Mouse (Mus musculus) frontal cortex, postnatal 36 days (tissue): ENCODE measurements around the gene Has1.

ENCODE experiments used
- DNase-seq, 2 experiments: peaks; one replicate each; pipeline ENCODE4 v3.0.0; 2022; ENCODE audit warnings: low spot score in 2 of 2

Has1 gene

GRCm38 (mm10) chr17:17855064-17855838 lies at the start of gene Has1:
Gene Has1 (minus strand): TSS chr17:17855205.
- DNase-seq, result no peak

- no peak for DNase-seq
Observed at GRCm38 (mm10) chr17:17900768-17901167, 45.8 kb upstream of the Has1 start.

- DNase-seq, result peak in 1 of 2 experiments; percentile 12
Observed at GRCm38 (mm10) chr17:17899268-17899667, 44.3 kb upstream of the Has1 start.

GRCm38 (mm10) chr17:17896039-17896438 lies 41.0 kb upstream of the Has1 start:
- peak; percentile 3 to 35 for DNase-seq

- DNase-seq, result no peak
Observed at GRCm38 (mm10) chr17:17889732-17890425, 34.9 kb upstream of the Has1 start.

GRCm38 (mm10) chr17:17887774-17888248 lies 32.8 kb upstream of the Has1 start, which contains the start of the genes Fpr2 and Fpr3:
Gene Fpr2 (plus strand): TSS chr17:17887824.
Gene Fpr3 (plus strand): TSS chr17:17887852.
- no peak for DNase-seq

- no peak for DNase-seq
Observed at GRCm38 (mm10) chr17:17883840-17884239, 28.8 kb upstream of the Has1 start, which contains the start of gene Fpr1. Gene Fpr1 (minus strand): TSS chr17:17883940.

GRCm38 (mm10) chr17:17882672-17883071 lies 27.7 kb upstream of the Has1 start:
- DNase-seq, result no peak

- no peak for DNase-seq
Observed at GRCm38 (mm10) chr17:17879347-17879746, 24.3 kb upstream of the Has1 start.

- DNase-seq, result no peak
Observed at GRCm38 (mm10) chr17:17871697-17872096, 16.7 kb upstream of the Has1 start.

GRCm38 (mm10) chr17:17870892-17871550 lies 16.0 kb upstream of the Has1 start:
- DNase-seq, result no peak

- DNase-seq, result peak in 1 of 2 experiments; percentile 31
Observed at GRCm38 (mm10) chr17:17866801-17867469, 11.9 kb upstream of the Has1 start.

GRCm38 (mm10) chr17:17865168-17865567 lies 10.2 kb upstream of the Has1 start:
- no peak for DNase-seq

- no peak for DNase-seq
Observed at GRCm38 (mm10) chr17:17862360-17862759, 7.4 kb upstream of the Has1 start.

- no peak for DNase-seq
Observed at GRCm38 (mm10) chr17:17860110-17860509, 5.1 kb upstream of the Has1 start.

- no peak for DNase-seq
Observed at GRCm38 (mm10) chr17:17857446-17857845, 2.4 kb upstream of the Has1 start.

GRCm38 (mm10) chr17:17856612-17857011 lies 1.6 kb upstream of the Has1 start:
- DNase-seq, result no peak

- DNase-seq, result peak in 1 of 2 experiments; percentile 10
Observed at GRCm38 (mm10) chr17:17849906-17850712, 4.9 kb downstream of the Has1 start.

GRCm38 (mm10) chr17:17848988-17849387 lies 6.0 kb downstream of the Has1 start:
- no peak for DNase-seq

GRCm38 (mm10) chr17:17845187-17846027 lies 9.6 kb downstream of the Has1 start:
- peak in 1 of 2 experiments; percentile 14 for DNase-seq
